In genomic region chr7:12921318-12921704, GRCm38 (mm10) we compare ENCODE assay signal across 1 mouse cellular context.
TF ChIP-seq lines count a peak whose summit lies in the region.

No protein-coding gene starts in this region.

TF ChIP-seq in MEL, 35 proteins besides CTCF, POLR2A, EP300 and RAD21:
- TF ChIP-seq CHD1 (IDR thresholded peaks at IDR 0.05; ENCODE audit: low read depth, low read length) (no peak), JUND (IDR thresholded peaks at IDR 0.05; ENCODE audit: low read depth, low read length) (no peak), MAZ (IDR thresholded peaks at IDR 0.05; ENCODE audit: low read depth, low read length) (no peak), MAX (IDR thresholded peaks at IDR 0.05; ENCODE audit: low read length) (no peak), GABPA (IDR thresholded peaks at IDR 0.05; ENCODE audit: low read depth, low read length) (no peak)
